Mouse (Mus musculus): ENCODE data around the gene Phf13. TPM values are rescaled to one million over a fixed set of nuclear protein-coding genes. Genes with fewer than 3 reads are reported as not detected.

The Phf13 gene
- polyA plus RNA-seq, 1 experiment from 2014 or later = 32.1 TPM

GRCm38 (mm10) chr4:151985886-151986285 is 10.2 kb downstream of the Phf13 start:
- Histone ChIP-seq H3K27ac (0 out of 2 replicates have a peak overlapping the region, but pooled peaks have one; percentile 2), H3K4me2 (peak overlapping the region; percentile 12; the same call in 1 of the 2 replicates), H3K9me3 (replicated peaks) (no peaks in the 10 kb centered on the region), H3K36me3 (peaks cover 34% of the 10 kb centered on the region), H3K4me3 (replicated peaks) (no peak overlapping the region), H3K27me3 (no peaks in the 10 kb centered on the region), H3K4me1 (peaks cover 52% of the 10 kb centered on the region), H3K9ac (no peak overlapping the region)
- 33% methylated on average over 10 of the region's 10 CpGs for WGBS
- no peak for ATAC-seq (replicated peaks; ENCODE audit: low FRiP score)

GRCm38 (mm10) chr4:151983560-151983959 is 12.5 kb downstream of the Phf13 start:
- Histone ChIP-seq H3K27me3 (no peaks in the 10 kb centered on the region), H3K4me3 (replicated peaks) (no peak overlapping the region), H3K4me1 (peaks cover 44% of the 10 kb centered on the region), H3K9me3 (replicated peaks) (no peaks in the 10 kb centered on the region), H3K9ac (0 out of 2 replicates have a peak overlapping the region, but pooled peaks have one; percentile 11), H3K4me2 (no peak overlapping the region), H3K27ac (peak overlapping the region; percentile 52), H3K36me3 (peaks cover 41% of the 10 kb centered on the region)
- WGBS = 27% methylated on average over 8 of the region's 9 CpGs
- ATAC-seq (replicated peaks; ENCODE audit: low FRiP score) = peak; percentile 61

- ATAC-seq (replicated peaks; ENCODE audit: low FRiP score) = no peak
- H3K9me3 ChIP-seq (replicated peaks) = no peaks in the 10 kb centered on the region
- no peak overlapping the region for H3K4me2 ChIP-seq
- peaks cover 41% of the 10 kb centered on the region for H3K4me1 ChIP-seq
- 0 out of 2 replicates have a peak overlapping the region, but pooled peaks have one; percentile 11 for H3K9ac ChIP-seq
- peaks cover 45% of the 10 kb centered on the region for H3K36me3 ChIP-seq
- H3K4me3 ChIP-seq (replicated peaks) = no peak overlapping the region
- WGBS = 56% methylated on average over 17 of the region's 17 CpGs
- H3K27ac ChIP-seq = peak overlapping the region; percentile 51
- H3K27me3 ChIP-seq = no peaks in the 10 kb centered on the region
Observed at GRCm38 (mm10) chr4:151983043-151983442, 13.0 kb downstream of the Phf13 start.

DNA sequence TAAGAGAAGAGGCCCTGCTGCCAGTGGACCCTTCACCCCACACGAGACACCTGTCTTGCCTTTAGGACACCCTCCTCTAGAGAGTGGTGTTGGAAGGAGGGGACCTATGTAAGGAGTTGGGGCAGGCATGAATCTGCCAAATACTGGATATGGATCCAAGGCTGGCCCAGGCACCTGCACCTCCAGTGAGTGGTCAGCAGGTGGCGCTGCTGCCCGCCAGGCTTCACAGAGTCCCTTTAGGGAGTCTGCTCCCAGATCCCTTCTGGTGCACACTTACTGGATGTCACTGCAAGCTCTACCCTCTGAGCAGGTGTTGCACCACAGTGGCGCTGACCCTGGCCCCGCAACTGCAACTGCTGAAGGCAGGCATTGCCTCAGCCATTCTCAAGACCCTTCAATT is 14.7 kb downstream of the Phf13 start:
- Histone ChIP-seq H3K27me3 (no peaks in the 10 kb centered on the region), H3K4me2 (no peak overlapping the region), H3K9ac (no peak overlapping the region), H3K9me3 (replicated peaks) (no peaks in the 10 kb centered on the region), H3K36me3 (peaks cover 62% of the 10 kb centered on the region), H3K4me1 (peaks cover 26% of the 10 kb centered on the region), H3K4me3 (replicated peaks) (no peak overlapping the region), H3K27ac (no peak overlapping the region)
- ATAC-seq (replicated peaks; ENCODE audit: low FRiP score) = peak; percentile 30
- 14% methylated on average over 5 of the region's 5 CpGs for WGBS

GRCm38 (mm10) chr4:151980699-151981098 is 15.4 kb downstream of the Phf13 start:
- Histone ChIP-seq H3K27ac (no peak overlapping the region), H3K4me3 (replicated peaks) (no peak overlapping the region), H3K4me1 (peaks cover 20% of the 10 kb centered on the region), H3K9ac (no peak overlapping the region), H3K27me3 (no peaks in the 10 kb centered on the region), H3K9me3 (replicated peaks) (no peaks in the 10 kb centered on the region), H3K4me2 (no peak overlapping the region), H3K36me3 (peaks cover 68% of the 10 kb centered on the region)
- no peak for ATAC-seq (replicated peaks; ENCODE audit: low FRiP score)
- WGBS = 76% methylated on average over 8 of the region's 8 CpGs

DNA sequence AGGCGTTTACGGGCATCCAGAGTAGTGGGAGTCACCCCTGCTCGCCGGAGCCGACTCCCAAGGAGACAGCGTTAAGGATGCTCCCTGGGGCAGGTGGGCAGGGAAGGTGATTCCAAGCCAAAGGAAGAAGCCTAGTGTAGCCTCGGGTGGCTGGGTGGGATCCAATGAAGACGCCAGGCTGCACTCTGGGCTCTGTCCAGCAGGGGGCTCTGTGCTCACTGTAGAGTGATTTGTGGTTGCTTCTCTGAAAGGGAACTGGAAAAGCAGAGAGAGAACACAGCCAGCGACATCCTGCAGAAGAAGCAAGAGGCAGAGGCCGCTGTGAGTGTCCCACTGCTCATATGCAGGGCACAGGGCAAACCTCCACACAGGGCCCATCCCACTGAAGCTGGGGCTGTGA is 18.3 kb downstream of the Phf13 start:
- H3K4me1 ChIP-seq = peaks cover 4% of the 10 kb centered on the region; the same call in 1 of the 2 replicates
- no peaks in the 10 kb centered on the region for H3K27me3 ChIP-seq
- no peak overlapping the region for H3K4me2 ChIP-seq
- no peak overlapping the region for H3K9ac ChIP-seq
- H3K4me3 ChIP-seq (replicated peaks) = no peak overlapping the region
- no peaks in the 10 kb centered on the region for H3K9me3 ChIP-seq (replicated peaks)
- 32% methylated on average over 10 of the region's 10 CpGs for WGBS
- H3K27ac ChIP-seq = 0 out of 2 replicates have a peak overlapping the region, but pooled peaks have one; percentile 37
- 0 out of 2 replicates have a peak, but pooled peaks have one; percentile 14 for ATAC-seq (replicated peaks; ENCODE audit: low FRiP score)
- H3K36me3 ChIP-seq = peaks cover 89% of the 10 kb centered on the region

- Histone ChIP-seq H3K4me1 (0 out of 2 replicates have a peak, but pooled peaks cover 2% of the 10 kb centered on the region), H3K36me3 (peaks cover 91% of the 10 kb centered on the region), H3K9me3 (replicated peaks) (no peaks in the 10 kb centered on the region), H3K9ac (no peak overlapping the region), H3K27ac (no peak overlapping the region), H3K27me3 (no peaks in the 10 kb centered on the region), H3K4me3 (replicated peaks) (no peak overlapping the region), H3K4me2 (no peak overlapping the region)
- WGBS = 91% methylated on average over 3 of the region's 3 CpGs
- ATAC-seq (replicated peaks; ENCODE audit: low FRiP score) = no peak
Observed at GRCm38 (mm10) chr4:151975441-151975840, 20.6 kb downstream of the Phf13 start.

DNA sequence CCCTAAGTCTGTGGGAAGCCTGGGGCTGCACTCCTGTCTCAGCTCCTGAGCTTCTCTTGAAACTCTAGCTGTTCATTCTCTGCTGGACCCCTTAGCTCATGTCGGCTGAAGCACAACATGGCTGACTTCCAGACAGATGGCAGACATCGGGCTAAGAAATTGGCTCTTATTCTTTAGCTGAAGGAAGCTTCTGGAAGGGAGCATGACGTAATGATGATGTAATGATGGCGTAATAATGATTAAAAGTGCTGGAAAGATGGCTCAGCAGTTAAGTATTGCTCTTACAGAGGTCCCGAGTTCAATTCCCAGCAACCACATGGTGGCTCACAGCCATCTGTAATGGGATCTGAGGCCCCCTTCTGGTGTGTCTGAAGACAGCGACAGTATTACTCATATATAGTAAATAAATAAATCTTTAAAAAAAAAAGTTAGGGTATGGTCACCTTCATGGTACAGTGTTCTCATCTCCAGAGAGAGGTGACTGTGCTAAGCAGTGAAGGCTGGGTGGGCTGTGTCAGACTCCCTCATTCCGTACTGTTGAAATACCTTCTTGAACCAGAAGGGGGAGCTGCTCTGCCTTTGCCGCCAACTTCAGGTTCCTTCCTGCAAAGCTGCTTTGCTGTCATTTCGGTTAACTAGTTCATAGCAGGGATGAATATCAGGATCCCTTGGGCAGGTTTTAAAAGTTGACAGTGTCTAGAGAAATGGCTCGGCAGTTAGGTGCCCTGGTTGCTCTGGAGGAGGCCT is 23.7 kb downstream of the Phf13 start:
- no peak overlapping the region for H3K9ac ChIP-seq
- H3K36me3 ChIP-seq = peaks cover 71% of the 10 kb centered on the region
- H3K4me2 ChIP-seq = no peak overlapping the region
- no peaks in the 10 kb centered on the region for H3K9me3 ChIP-seq (replicated peaks)
- peaks cover 17% of the 10 kb centered on the region for H3K4me1 ChIP-seq
- H3K27me3 ChIP-seq = no peaks in the 10 kb centered on the region
- no peak overlapping the region for H3K27ac ChIP-seq
- no peak for ATAC-seq (replicated peaks; ENCODE audit: low FRiP score)
- no peak overlapping the region for H3K4me3 ChIP-seq (replicated peaks)
- WGBS = 64% methylated on average over 10 of the region's 10 CpGs

DNA sequence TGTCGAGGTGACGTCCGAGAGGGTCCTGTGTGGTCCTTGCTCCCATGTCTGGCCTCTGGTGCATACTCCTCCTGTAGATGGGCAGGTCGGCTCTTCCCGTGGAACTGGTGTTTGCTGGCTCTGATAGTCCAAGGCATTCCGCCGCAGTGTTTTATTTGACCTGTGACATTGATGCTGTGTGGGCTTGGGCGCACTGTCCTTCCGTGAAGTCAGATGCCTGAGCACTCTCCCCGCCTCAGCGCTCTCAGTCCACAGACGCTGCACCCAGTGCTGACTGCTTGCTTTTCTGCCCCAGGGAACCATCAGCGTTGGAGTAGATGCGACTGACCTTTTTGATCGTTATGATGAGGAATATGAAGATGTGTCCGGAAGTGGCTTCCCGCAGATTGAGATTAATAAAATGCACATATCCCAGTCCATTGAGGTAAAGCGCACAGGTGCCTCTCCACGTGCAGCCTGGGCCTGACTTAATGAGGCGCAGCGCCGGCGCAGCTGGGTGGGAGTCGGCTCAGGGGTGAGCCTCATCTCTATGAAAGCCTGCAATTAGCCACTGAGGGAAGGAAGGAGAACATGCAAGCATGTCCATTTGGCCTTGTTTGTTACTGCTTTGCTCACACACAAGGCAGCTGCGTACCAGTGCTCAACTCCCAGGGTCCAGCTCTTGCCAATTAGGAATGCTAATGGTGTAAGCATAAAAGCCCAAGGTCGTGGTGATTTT is 27.7 kb downstream of the Phf13 start:
- no peaks in the 10 kb centered on the region for H3K9me3 ChIP-seq (replicated peaks)
- H3K4me1 ChIP-seq = peaks cover 17% of the 10 kb centered on the region
- H3K27me3 ChIP-seq = no peaks in the 10 kb centered on the region
- WGBS = 50% methylated on average over 26 of the region's 26 CpGs
- peak overlapping the region; percentile 69 for H3K27ac ChIP-seq
- H3K4me2 ChIP-seq = peak overlapping the region; percentile 35
- no peak overlapping the region for H3K4me3 ChIP-seq (replicated peaks)
- peak; percentile 72 for ATAC-seq (replicated peaks; ENCODE audit: low FRiP score)
- H3K9ac ChIP-seq = no peak overlapping the region
- H3K36me3 ChIP-seq = peaks cover 57% of the 10 kb centered on the region

GRCm38 (mm10) chr4:151962817-151963216 is 33.2 kb downstream of the Phf13 start:
- Histone ChIP-seq H3K27ac (no peak overlapping the region), H3K4me2 (no peak overlapping the region), H3K36me3 (peaks cover 78% of the 10 kb centered on the region), H3K9me3 (replicated peaks) (no peaks in the 10 kb centered on the region), H3K4me3 (replicated peaks) (no peak overlapping the region), H3K27me3 (no peaks in the 10 kb centered on the region), H3K4me1 (peaks cover 3% of the 10 kb centered on the region), H3K9ac (no peak overlapping the region)
- 78% methylated on average over 3 of the region's 3 CpGs for WGBS
- no peak for ATAC-seq (replicated peaks; ENCODE audit: low FRiP score)

- H3K9ac ChIP-seq = no peak overlapping the region
- no peak overlapping the region for H3K4me3 ChIP-seq (replicated peaks)
- WGBS = 93% methylated on average over 3 of the region's 3 CpGs
- no peak overlapping the region for H3K4me2 ChIP-seq
- H3K4me1 ChIP-seq = no peaks in the 10 kb centered on the region
- H3K27me3 ChIP-seq = no peaks in the 10 kb centered on the region
- H3K9me3 ChIP-seq (replicated peaks) = no peaks in the 10 kb centered on the region
- peak; percentile 92 for ATAC-seq (replicated peaks; ENCODE audit: low FRiP score)
- no peak overlapping the region for H3K27ac ChIP-seq
- peaks cover 90% of the 10 kb centered on the region for H3K36me3 ChIP-seq
Observed at GRCm38 (mm10) chr4:151960513-151960854, 35.6 kb downstream of the Phf13 start.

- no peaks in the 10 kb centered on the region for H3K9me3 ChIP-seq (replicated peaks)
- H3K36me3 ChIP-seq = peaks cover 88% of the 10 kb centered on the region
- H3K27me3 ChIP-seq = no peaks in the 10 kb centered on the region
Observed at GRCm38 (mm10) chr4:151959849-151960512, 36.1 kb downstream of the Phf13 start.

More at GRCm38 (mm10) chr4:151959849-151960512, 36.1 kb downstream of the Phf13 start:
- Histone ChIP-seq H3K4me1 (no peaks in the 10 kb centered on the region), H3K27ac (no peak overlapping the region), H3K9ac (no peak overlapping the region), H3K4me2 (no peak overlapping the region), H3K4me3 (replicated peaks) (no peak overlapping the region)
- 92% methylated on average over 11 of the region's 11 CpGs for WGBS
- no peak for ATAC-seq (replicated peaks; ENCODE audit: low FRiP score)

All from kidney, embryonic 15.5 days (tissue).